ENCODE assay signal across 20 mouse cellular contexts in the genomic region with DNA sequence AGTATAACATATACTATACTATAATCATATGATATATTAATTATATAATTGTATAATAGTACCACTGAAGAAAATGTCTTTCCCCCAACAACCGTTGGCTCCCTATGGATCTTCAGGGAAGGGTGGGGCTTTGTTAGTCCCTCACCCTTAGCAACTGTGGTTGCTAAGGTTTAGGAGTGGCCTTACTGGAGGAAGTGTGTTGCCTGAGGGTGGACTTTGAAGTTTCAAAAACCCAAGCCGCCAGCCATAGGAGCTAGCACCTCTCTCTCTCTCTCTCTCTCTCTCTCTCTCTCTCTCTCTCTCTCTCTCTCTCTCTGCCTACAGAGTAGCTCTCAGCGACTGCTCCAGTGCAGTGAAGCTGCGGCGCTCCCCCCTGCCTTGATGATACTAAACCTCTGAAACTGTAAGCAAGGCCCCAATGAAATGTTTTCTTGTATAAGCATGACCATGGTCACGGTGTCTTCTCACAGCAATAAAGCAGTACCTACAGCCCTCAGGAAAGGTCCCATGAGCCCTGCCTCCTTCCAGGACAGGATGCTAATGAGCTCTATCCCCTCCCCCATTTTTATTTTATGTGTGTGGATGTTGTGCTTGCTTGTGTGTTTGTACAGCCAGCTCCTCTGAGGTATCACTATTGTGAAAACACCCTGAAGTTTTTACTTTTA. TPM values are rescaled to one million over a fixed set of nuclear protein-coding genes. Genes with fewer than 3 reads are reported as not detected.
DNase-seq lines count a peak whose midpoint lies in the region; ATAC-seq and TF ChIP-seq lines count a peak whose summit lies in the region.
"Had no signal": no experiment of that assay in that cellular context is flagged by ENCODE, and none has a peak within 500 bp of the region (broad histone marks: within the 10 kb centered on the region; RNA-seq: fewer than 3 reads in every experiment).

No protein-coding gene starts in this region.

- no peak for ATAC-seq in heart, embryonic 15.5 days (replicated peaks; ENCODE audit: insufficient number of reproducible peaks, insufficient read depth, low FRiP score, low read depth)
- peak; percentile 70 for ATAC-seq in stomach, embryonic 15.5 days (ENCODE audit: insufficient read depth, low FRiP score, low read depth)

- no peak overlapping the region for H3K4me3 ChIP-seq in heart, embryonic 15.5 days
- H3K4me3 ChIP-seq in ES-Bruce4 (ENCODE audit: low read depth, low read length): peak overlapping the region; percentile 27; the same call in 1 of the 2 replicates
- no peak overlapping the region for H3K4me3 ChIP-seq in stomach, embryonic 15.5 days (replicated peaks)
- no peak overlapping the region for H3K4me3 ChIP-seq in left cerebral cortex, adult 2 months
- H3K4me3 ChIP-seq: forebrain, embryonic 10.5 days; hindbrain, embryonic 10.5 days; limb, embryonic 13.5 days; liver, embryonic 13.5 days; lung, embryonic 15.5 days; midbrain, embryonic 12.5 days; myocyte had no signal

- 41% methylated on average over 6 of the region's 6 CpGs for WGBS in heart, embryonic 15.5 days
- 40% methylated on average over 6 of the region's 6 CpGs for WGBS in stomach, embryonic 15.5 days

- TF ChIP-seq EP300 in ES-Bruce4 (IDR thresholded peaks at IDR 0.05; ENCODE audit: insufficient read depth, low read depth, low read length): no peak

- H3K4me1 ChIP-seq in heart, embryonic 15.5 days (replicated peaks): peaks cover 29% of the 10 kb centered on the region
- peaks cover 13% of the 10 kb centered on the region for H3K4me1 ChIP-seq in ES-Bruce4 (ENCODE audit: control insufficient read depth, insufficient read depth, low read length)
- no peaks in the 10 kb centered on the region for H3K4me1 ChIP-seq in stomach, embryonic 15.5 days
- H3K4me1 ChIP-seq: limb, embryonic 13.5 days; midbrain, embryonic 12.5 days had no signal

- intact Hi-C loops in heart, postnatal 10 days (cut with DNase I): no loop called here
- intact Hi-C loops in left cerebral cortex, adult 2 months (cut with DNase I): no loop called here

- H3K36me3 ChIP-seq in heart, embryonic 15.5 days: no peaks in the 10 kb centered on the region
- H3K36me3 ChIP-seq in ES-Bruce4 (ENCODE audit: control insufficient read depth, insufficient read depth, low read length, poor library complexity, severe bottlenecking): no peaks in the 10 kb centered on the region
- no peaks in the 10 kb centered on the region for H3K36me3 ChIP-seq in stomach, embryonic 15.5 days
- H3K36me3 ChIP-seq: forebrain, embryonic 10.5 days; G1E; hindbrain, embryonic 10.5 days; limb, embryonic 13.5 days; liver, embryonic 13.5 days; lung, embryonic 15.5 days; midbrain, embryonic 12.5 days had no signal

- no peak for DNase-seq in heart, postnatal 10 days
- DNase-seq in ZHBTc4 (ENCODE audit: low read depth, low spot score): peak; percentile 93
- DNase-seq in left cerebral cortex, adult 2 months (ENCODE audit: extremely low spot score in 1 of 2, low spot score in 2 of 2): no peak
- DNase-seq in thymus, postnatal 36 days: no peak
- DNase-seq: adrenal gland, postnatal 36 days; cerebellum, adult 2 months; gastrocnemius, postnatal 14 days; liver, embryonic 13.5 days; thymus, adult 2 months had no signal

- no peaks in the 10 kb centered on the region for H3K27me3 ChIP-seq in heart, embryonic 15.5 days
- no peaks in the 10 kb centered on the region for H3K27me3 ChIP-seq in ES-Bruce4 (ENCODE audit: control insufficient read depth, insufficient read depth, low read length, poor library complexity, severe bottlenecking)
- H3K27me3 ChIP-seq in stomach, embryonic 15.5 days (replicated peaks): no peaks in the 10 kb centered on the region
- H3K27me3 ChIP-seq: limb, embryonic 13.5 days; liver, embryonic 13.5 days; lung, embryonic 15.5 days; midbrain, embryonic 12.5 days had no signal

- H3K9me3 ChIP-seq in heart, embryonic 15.5 days (replicated peaks): no peaks in the 10 kb centered on the region
- H3K9me3 ChIP-seq in ES-Bruce4 (replicated peaks; ENCODE audit: control insufficient read depth, insufficient read depth, low read length, poor library complexity, severe bottlenecking): no peaks in the 10 kb centered on the region
- H3K9me3 ChIP-seq in stomach, embryonic 15.5 days: no peaks in the 10 kb centered on the region
- H3K9me3 ChIP-seq: forebrain, embryonic 10.5 days; G1E; hindbrain, embryonic 10.5 days; limb, embryonic 13.5 days; liver, embryonic 13.5 days; lung, embryonic 15.5 days; midbrain, embryonic 12.5 days had no signal

- no peak for TF ChIP-seq CTCF in ES-Bruce4 (IDR thresholded peaks at IDR 0.05; ENCODE audit: low read depth, low read length)
- TF ChIP-seq CTCF in left cerebral cortex, adult 2 months (IDR thresholded peaks at IDR 0.05): no peak

- H3K4me2 ChIP-seq in heart, embryonic 15.5 days: no peak overlapping the region
- H3K4me2 ChIP-seq in stomach, embryonic 15.5 days: no peak overlapping the region
- H3K4me2 ChIP-seq: limb, embryonic 13.5 days; liver, embryonic 13.5 days; lung, embryonic 15.5 days; midbrain, embryonic 12.5 days had no signal

- TF ChIP-seq POLR2A in ES-Bruce4 (IDR thresholded peaks at IDR 0.05; ENCODE audit: insufficient read depth, low read length): no peak

- peak overlapping the region; percentile 90; the same call in 1 of the 2 replicates for H3K27ac ChIP-seq in heart, embryonic 15.5 days
- H3K27ac ChIP-seq in ES-Bruce4 (ENCODE audit: insufficient read depth, low read length): peak overlapping the region; percentile 81
- H3K27ac ChIP-seq in stomach, embryonic 15.5 days: no peak overlapping the region
- no peak overlapping the region for H3K27ac ChIP-seq in left cerebral cortex, adult 2 months
- H3K27ac ChIP-seq: forebrain, embryonic 10.5 days; hindbrain, embryonic 10.5 days; limb, embryonic 13.5 days; liver, embryonic 13.5 days; lung, embryonic 15.5 days; macrophage; midbrain, embryonic 12.5 days had no signal

- H3K9ac ChIP-seq in heart, embryonic 15.5 days: no peak overlapping the region
- no peak overlapping the region for H3K9ac ChIP-seq in ES-Bruce4 (ENCODE audit: low read depth, poor library complexity, severe bottlenecking)
- H3K9ac ChIP-seq in stomach, embryonic 15.5 days: no peak overlapping the region
- H3K9ac ChIP-seq: limb, embryonic 13.5 days; liver, embryonic 13.5 days; lung, embryonic 15.5 days; midbrain, embryonic 12.5 days had no signal

RNA-seq across cellular contexts. Expression of a gene that starts 8.9 kb away (rescaled TPM):
- polyA plus RNA-seq in heart, embryonic 15.5 days (2015; fragmentation: Nextera tagmentation; extraction: Ambion mirVana): 37.2 and 45.0 TPM in 2 replicates
- 100 to 1,000 TPM; 156 to 158 TPM for total RNA-seq in heart, postnatal 10 days (2021)
- polyA plus RNA-seq in ES-Bruce4 (2011; ENCODE audit: insufficient read depth, insufficient read length, low read depth, missing spikeins): 465 and 478 TPM in 2 replicates
- 51.8 and 60.3 TPM in 2 replicates for polyA plus RNA-seq in stomach, embryonic 15.5 days (2015; fragmentation: Nextera tagmentation; extraction: Ambion mirVana)
- total RNA-seq in left cerebral cortex, adult 2 months (2021): 100 to 1,000 TPM; 118 to 123 TPM

RNA-seq across cellular contexts. Expression of a gene that starts 9.0 kb away (rescaled TPM):
- polyA plus RNA-seq in heart, embryonic 15.5 days (2015; fragmentation: Nextera tagmentation; extraction: Ambion mirVana): 216 and 275 TPM in 2 replicates
- 100 to 1,000 TPM in 1 of 2 experiments, 10 to 100 TPM in 1; 97.5 to 101 TPM for total RNA-seq in heart, postnatal 10 days (2021)
- 150 and 169 TPM in 2 replicates for polyA plus RNA-seq in ES-Bruce4 (2011; ENCODE audit: insufficient read depth, insufficient read length, low read depth, missing spikeins)
- 346 and 356 TPM in 2 replicates for polyA plus RNA-seq in stomach, embryonic 15.5 days (2015; fragmentation: Nextera tagmentation; extraction: Ambion mirVana)
- 10 to 100 TPM; 78.6 to 80.1 TPM for total RNA-seq in left cerebral cortex, adult 2 months (2021)

RNA-seq across cellular contexts. Expression of a gene that starts 37.2 kb away (rescaled TPM):
- polyA plus RNA-seq in heart, embryonic 15.5 days (2015; fragmentation: Nextera tagmentation; extraction: Ambion mirVana): 10.1 and 13.7 TPM in 2 replicates
- 10 to 100 TPM in 1 of 2 experiments, 1 to 10 TPM in 1; 9.9 to 11.5 TPM for total RNA-seq in heart, postnatal 10 days (2021)
- 21.6 and 23.0 TPM in 2 replicates for polyA plus RNA-seq in ES-Bruce4 (2011; ENCODE audit: insufficient read depth, insufficient read length, low read depth, missing spikeins)
- polyA plus RNA-seq in stomach, embryonic 15.5 days (2015; fragmentation: Nextera tagmentation; extraction: Ambion mirVana): 13.2 and 16.7 TPM in 2 replicates
- 10 to 100 TPM; 26.0 to 26.2 TPM for total RNA-seq in left cerebral cortex, adult 2 months (2021)

Comparison
In these comparisons a context has a peak if more than half of its experiments do, and no peak if none do; other contexts are left out.
1. H3K27ac ChIP-seq: peak in heart, embryonic 15.5 days (single experiment) and ES-Bruce4 (single experiment); none in stomach, embryonic 15.5 days (single experiment) and left cerebral cortex, adult 2 months (single experiment).